Mouse (Mus musculus): ENCODE results near the gene Arhgdib. TPM values are rescaled to one million over a fixed set of nuclear protein-coding genes. Genes with fewer than 3 reads are reported as not detected.
A peak's percentile ranks its signal among the peaks of the same experiment; 100 is the strongest.

The Arhgdib gene
- total and polyA plus RNA-seq, 2 experiments from 2014 or later, result 8.3 to 16.1 TPM

DNA sequence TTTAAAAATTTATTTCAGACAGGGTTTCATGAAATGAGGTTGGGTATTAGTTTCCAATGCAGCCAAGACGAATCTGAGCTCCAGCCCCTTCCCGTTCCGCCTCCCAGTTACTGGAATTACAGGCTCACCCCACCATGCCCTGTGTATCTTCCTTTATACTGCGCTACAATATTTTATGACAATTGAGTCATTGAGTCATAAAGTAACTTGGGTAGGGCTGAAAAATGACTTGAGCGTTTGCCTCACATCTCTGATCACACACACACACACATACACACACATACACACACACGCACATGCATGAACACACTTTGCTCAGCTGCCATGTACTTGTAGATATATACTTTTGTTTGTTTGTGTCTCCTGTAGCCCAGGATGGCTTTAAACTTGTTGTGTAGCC is 27.5 kb downstream of the Arhgdib start:
- H3K4me1 ChIP-seq (ENCODE audit: insufficient read depth, low read length), result peaks cover 4% of the 10 kb centered on the region; the same call in 1 of the 2 replicates
- no peak for TF ChIP-seq CTCF (IDR thresholded peaks at IDR 0.05)
- 96% methylated on average over 6 of the region's 6 CpGs for whole genome bisulfite sequencing
- ATAC-seq (ENCODE audit: low FRiP score) (no peak), DNase-seq (ENCODE audit: low spot score) (no peak)
- H3K9me3 ChIP-seq (ENCODE audit: low read length), result no peaks in the 10 kb centered on the region
- H3K9ac ChIP-seq (replicated peaks; ENCODE audit: low read length, poor library complexity, severe bottlenecking), result no peak overlapping the region
- no peaks in the 10 kb centered on the region for H3K36me3 ChIP-seq (ENCODE audit: insufficient read depth, low read length)
- H3K4me3 ChIP-seq (ENCODE audit: low read depth, low read length), result no peak overlapping the region
- no peak overlapping the region for H3K4me2 ChIP-seq (ENCODE audit: low read depth, low read length, poor library complexity, severe bottlenecking)
- no peak overlapping the region for H3K27ac ChIP-seq (ENCODE audit: low read depth, low read length)
- no peaks in the 10 kb centered on the region for H3K27me3 ChIP-seq (ENCODE audit: insufficient read depth, low read length)

DNA sequence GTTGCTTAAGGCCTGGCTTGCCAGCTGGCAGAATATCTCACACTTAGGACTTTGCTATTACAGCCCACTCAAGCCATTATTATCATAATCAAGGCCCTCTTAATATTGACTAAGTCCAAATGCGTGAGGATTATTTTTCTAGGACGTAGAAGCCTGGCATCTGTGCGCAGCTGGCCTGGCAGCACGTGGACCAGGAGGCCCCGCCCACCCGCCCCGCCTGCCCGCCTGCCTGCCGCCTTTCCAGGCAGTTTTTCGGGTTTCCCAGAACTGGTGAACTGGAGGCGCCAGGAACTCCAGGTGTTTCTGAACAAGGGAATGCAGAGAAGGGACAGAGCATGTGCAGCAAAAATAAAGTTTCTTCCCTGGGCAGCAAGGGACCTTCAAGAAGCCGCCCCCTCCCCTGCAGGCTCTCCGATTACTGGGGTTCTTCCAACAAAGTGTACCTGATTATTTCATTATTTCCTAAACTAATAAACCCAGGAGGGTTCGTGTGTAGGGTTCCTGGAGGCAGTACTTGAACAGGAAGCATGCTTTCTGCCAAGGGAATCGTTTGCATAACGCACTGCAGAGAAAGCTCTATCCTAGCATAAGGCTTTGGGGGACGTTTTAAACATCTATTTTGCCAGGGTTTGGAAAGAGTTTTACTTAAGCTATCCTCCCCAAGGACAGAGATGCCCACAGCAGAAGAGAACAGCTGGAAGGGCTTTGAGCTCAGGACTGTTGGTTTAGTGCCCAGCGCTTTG is 28.1 kb downstream of the Arhgdib start:
- no peak overlapping the region for H3K9ac ChIP-seq (replicated peaks; ENCODE audit: low read length, poor library complexity, severe bottlenecking)
- no peaks in the 10 kb centered on the region for H3K9me3 ChIP-seq (ENCODE audit: low read length)
- 16% methylated on average over 18 of the region's 18 CpGs for WGBS
- no peaks in the 10 kb centered on the region for H3K27me3 ChIP-seq (ENCODE audit: insufficient read depth, low read length)
- no peak for TF ChIP-seq CTCF (IDR thresholded peaks at IDR 0.05)
- DNase-seq (ENCODE audit: low spot score), result no peak
- H3K4me1 ChIP-seq (ENCODE audit: insufficient read depth, low read length), result peaks cover 4% of the 10 kb centered on the region; the same call in 1 of the 2 replicates
- H3K27ac ChIP-seq (ENCODE audit: low read depth, low read length), result no peak overlapping the region
- peak overlapping the region; percentile 53 for H3K4me2 ChIP-seq (ENCODE audit: low read depth, low read length, poor library complexity, severe bottlenecking)
- H3K4me3 ChIP-seq (ENCODE audit: low read depth, low read length), result peak overlapping the region; percentile 23
- no peaks in the 10 kb centered on the region for H3K36me3 ChIP-seq (ENCODE audit: insufficient read depth, low read length)
- peak; percentile 60; the same call in 1 of the 2 replicates for ATAC-seq (ENCODE audit: low FRiP score)

DNA sequence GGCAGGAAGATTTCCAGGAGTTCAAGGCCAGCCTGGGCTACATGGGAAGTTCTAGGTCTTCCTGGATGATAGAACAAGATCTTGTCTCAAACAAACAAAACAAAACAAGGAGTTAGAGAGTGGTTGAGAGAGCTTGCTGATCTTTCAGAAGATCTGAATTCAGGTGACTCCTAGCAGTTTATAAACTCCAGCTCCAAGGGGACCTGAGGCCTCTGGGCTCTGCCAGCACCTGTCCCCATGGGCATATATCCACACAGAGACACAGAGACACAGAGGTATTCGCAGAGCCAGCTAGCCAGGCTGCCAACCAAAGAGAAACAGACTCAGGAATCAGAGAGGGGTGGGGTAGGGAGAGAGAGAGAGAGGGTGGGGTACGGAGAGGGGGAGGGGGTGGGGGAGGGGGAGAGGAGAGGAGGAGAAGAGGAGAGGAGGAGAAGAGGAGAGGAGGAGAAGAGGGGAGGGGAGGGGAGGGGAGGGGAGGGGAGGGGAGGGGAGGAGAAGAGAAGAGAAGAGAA is 28.9 kb downstream of the Arhgdib start:
- no peak for TF ChIP-seq CTCF (IDR thresholded peaks at IDR 0.05)
- no peak for ATAC-seq (ENCODE audit: low FRiP score)
- H3K27ac ChIP-seq (ENCODE audit: low read depth, low read length), result no peak overlapping the region
- no peaks in the 10 kb centered on the region for H3K9me3 ChIP-seq (ENCODE audit: low read length)
- no peak overlapping the region for H3K4me2 ChIP-seq (ENCODE audit: low read depth, low read length, poor library complexity, severe bottlenecking)
- H3K36me3 ChIP-seq (ENCODE audit: insufficient read depth, low read length), result no peaks in the 10 kb centered on the region
- H3K27me3 ChIP-seq (ENCODE audit: insufficient read depth, low read length), result no peaks in the 10 kb centered on the region
- H3K4me3 ChIP-seq (ENCODE audit: low read depth, low read length), result no peak overlapping the region
- 100% methylated on average over 1 of the region's 2 CpGs for WGBS
- peaks cover 4% of the 10 kb centered on the region; the same call in 1 of the 2 replicates for H3K4me1 ChIP-seq (ENCODE audit: insufficient read depth, low read length)
- no peak overlapping the region for H3K9ac ChIP-seq (replicated peaks; ENCODE audit: low read length, poor library complexity, severe bottlenecking)
- DNase-seq (ENCODE audit: low spot score), result no peak

DNA sequence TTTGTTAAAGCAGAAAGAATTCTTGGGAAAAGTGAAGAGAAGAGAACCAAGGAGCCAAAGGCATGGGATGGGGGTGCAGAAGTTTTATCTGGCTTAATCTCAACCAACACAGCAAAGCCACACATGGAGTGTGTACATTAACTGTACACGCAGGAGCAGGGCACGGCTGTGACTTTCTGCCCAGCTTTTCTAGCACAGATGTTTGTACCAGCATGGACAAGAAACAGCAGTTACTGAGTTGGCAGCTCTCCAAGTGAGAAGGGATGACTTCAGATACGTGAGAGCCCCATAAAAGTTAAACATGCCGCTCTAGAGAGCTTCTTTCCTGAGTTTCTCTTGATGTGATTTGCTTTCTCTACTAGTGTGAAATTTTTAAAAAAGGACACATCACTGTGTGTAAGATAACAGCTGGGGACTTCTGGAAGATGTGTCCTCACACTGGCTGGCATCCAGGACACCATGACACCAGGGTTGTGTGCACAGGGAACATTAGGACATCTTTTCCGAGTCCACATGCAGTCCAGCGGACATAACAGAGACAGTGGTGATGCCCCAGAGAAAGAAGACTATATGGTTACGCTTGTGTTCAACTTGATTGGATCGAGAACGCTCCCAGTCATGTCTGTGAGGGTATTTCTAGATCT is 31.3 kb downstream of the Arhgdib start:
- Histone ChIP-seq H3K36me3 (ENCODE audit: insufficient read depth, low read length) (no peaks in the 10 kb centered on the region), H3K4me3 (ENCODE audit: low read depth, low read length) (no peak overlapping the region), H3K27ac (ENCODE audit: low read depth, low read length) (no peak overlapping the region), H3K27me3 (ENCODE audit: insufficient read depth, low read length) (no peaks in the 10 kb centered on the region), H3K4me2 (ENCODE audit: low read depth, low read length, poor library complexity, severe bottlenecking) (no peak overlapping the region), H3K4me1 (ENCODE audit: insufficient read depth, low read length) (peaks cover 4% of the 10 kb centered on the region; the same call in 1 of the 2 replicates), H3K9ac (replicated peaks; ENCODE audit: low read length, poor library complexity, severe bottlenecking) (no peak overlapping the region), H3K9me3 (ENCODE audit: low read length) (no peaks in the 10 kb centered on the region)
- ATAC-seq (ENCODE audit: low FRiP score), result no peak
- no peak for TF ChIP-seq CTCF (IDR thresholded peaks at IDR 0.05)
- WGBS, result 81% methylated on average over 9 of the region's 9 CpGs
- DNase-seq (ENCODE audit: low spot score), result peak; percentile 43

DNA sequence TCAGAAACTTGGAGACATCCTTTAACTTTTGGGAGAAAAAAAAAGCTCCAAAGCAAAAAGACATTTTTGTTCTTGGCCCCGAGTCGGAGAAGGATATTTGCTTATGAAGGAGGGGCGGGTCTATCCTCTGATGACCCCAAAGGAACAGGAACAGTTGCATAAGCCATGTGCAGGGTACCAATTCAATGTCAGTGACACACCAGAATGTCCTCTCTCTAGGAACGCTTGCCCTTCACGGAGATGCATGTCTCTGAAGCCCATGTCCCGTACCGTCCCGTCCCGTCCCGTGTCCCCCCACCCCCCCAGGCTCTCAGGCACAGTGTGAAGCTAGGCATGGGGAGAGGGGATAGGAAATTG is 34.8 kb downstream of the Arhgdib start:
- Histone ChIP-seq H3K27ac (ENCODE audit: low read depth, low read length) (no peak overlapping the region), H3K36me3 (ENCODE audit: insufficient read depth, low read length) (no peaks in the 10 kb centered on the region), H3K9ac (replicated peaks; ENCODE audit: low read length, poor library complexity, severe bottlenecking) (no peak overlapping the region), H3K4me3 (ENCODE audit: low read depth, low read length) (no peak overlapping the region), H3K4me2 (ENCODE audit: low read depth, low read length, poor library complexity, severe bottlenecking) (no peak overlapping the region), H3K9me3 (ENCODE audit: low read length) (no peaks in the 10 kb centered on the region), H3K4me1 (ENCODE audit: insufficient read depth, low read length) (no peaks in the 10 kb centered on the region), H3K27me3 (ENCODE audit: insufficient read depth, low read length) (no peaks in the 10 kb centered on the region)
- DNase-seq (ENCODE audit: low spot score), result no peak
- TF ChIP-seq CTCF (IDR thresholded peaks at IDR 0.05), result no peak
- 0 out of 2 replicates have a peak, but pooled peaks have one; percentile 31 for ATAC-seq (ENCODE audit: low FRiP score)
- WGBS, result 76% methylated on average over 10 of the region's 10 CpGs

Measured in midbrain, postnatal 0 days (tissue).